Mouse (Mus musculus): ENCODE data around the gene Gli1. TPM values are rescaled to one million over a fixed set of nuclear protein-coding genes. Genes with fewer than 3 reads are reported as not detected.
A peak's percentile ranks its signal among the peaks of the same experiment; 100 is the strongest.

Gene Gli1
- polyA plus RNA-seq, 1 experiment from 2014 or later = 4.1 TPM

DNA sequence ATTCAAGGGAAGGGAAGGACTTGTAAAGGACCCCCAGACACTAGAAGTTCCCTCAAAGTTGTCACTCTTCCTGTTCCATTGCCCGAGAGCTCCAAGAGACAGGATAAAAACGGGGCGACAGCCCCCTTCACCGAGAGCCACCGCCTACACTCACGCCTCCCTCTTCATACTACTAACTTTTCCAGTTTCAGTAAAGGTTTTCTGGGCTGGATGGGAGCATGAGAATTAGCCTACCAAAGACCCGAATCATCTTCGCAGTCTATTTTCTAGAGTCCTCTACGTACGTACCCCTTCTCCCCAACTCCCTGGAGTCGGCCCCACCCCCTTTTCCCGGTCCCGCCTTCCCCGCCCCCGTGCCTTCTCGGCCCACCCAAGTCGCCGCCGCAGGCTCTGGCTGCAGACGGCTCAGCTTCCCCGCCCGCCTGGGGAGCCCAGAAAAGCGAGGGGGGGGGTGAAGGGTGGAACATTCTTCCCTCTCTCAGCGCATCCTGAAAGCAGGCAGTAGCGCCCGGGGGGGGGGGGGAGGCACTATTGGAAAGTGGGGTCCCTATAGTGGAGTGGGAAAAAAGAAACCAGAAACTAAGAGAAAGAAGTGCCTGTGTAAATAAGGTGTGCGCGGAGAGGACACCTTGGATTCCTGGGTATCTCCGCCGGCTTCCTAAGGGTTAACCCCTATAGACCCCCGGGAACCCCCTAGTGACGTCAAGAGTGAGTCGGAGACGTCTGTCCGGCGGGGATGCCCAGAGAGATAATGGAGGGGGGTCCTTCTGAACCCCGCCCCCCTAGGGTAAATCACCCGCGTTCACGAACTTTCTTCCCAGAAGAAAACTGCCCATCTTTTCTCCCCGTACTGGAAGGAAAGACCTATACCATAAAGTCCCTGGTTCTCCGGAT lies 1.8 kb downstream of the Gli1 start:
- Histone ChIP-seq H3K4me1 (replicated peaks; ENCODE audit: insufficient read depth, low read length) (peaks cover 7% of the 10 kb centered on the region; the same call in 1 of the 2 replicates), H3K9ac (ENCODE audit: low read depth, low read length) (peak overlapping the region; percentile 50), H3K4me3 (replicated peaks; ENCODE audit: low read depth, low read length) (peak overlapping the region; percentile 47), H3K27me3 (ENCODE audit: insufficient read depth, low read length) (0 out of 2 replicates have a peak, but pooled peaks cover 7% of the 10 kb centered on the region), H3K27ac (peak overlapping the region; percentile 89), H3K4me2 (ENCODE audit: low read length) (peak overlapping the region; percentile 86), H3K9me3 (replicated peaks; ENCODE audit: low read length) (no peaks in the 10 kb centered on the region), H3K36me3 (ENCODE audit: insufficient read depth, low read length) (no peaks in the 10 kb centered on the region)
- WGBS = under 1% methylated on average over 42 of the region's 42 CpGs
- peak; percentile 90 for DNase-seq (ENCODE audit: low spot score)
- no peak for TF ChIP-seq CTCF (IDR thresholded peaks at IDR 0.05; ENCODE audit: low read depth)
- ATAC-seq (replicated peaks; ENCODE audit: low FRiP score, low read depth) = peak; percentile 57

GRCm38 (mm10) chr10:127338930-127339682 lies 2.7 kb downstream of the Gli1 start:
- 0 out of 2 replicates have a peak, but pooled peaks cover 7% of the 10 kb centered on the region for H3K27me3 ChIP-seq (ENCODE audit: insufficient read depth, low read length)
- TF ChIP-seq CTCF (IDR thresholded peaks at IDR 0.05; ENCODE audit: low read depth) = peak; percentile 96
- H3K4me2 ChIP-seq (ENCODE audit: low read length) = peak overlapping the region; percentile 86
- no peaks in the 10 kb centered on the region for H3K9me3 ChIP-seq (replicated peaks; ENCODE audit: low read length)
- peak overlapping the region; percentile 47 for H3K4me3 ChIP-seq (replicated peaks; ENCODE audit: low read depth, low read length)
- DNase-seq (ENCODE audit: low spot score) (peak; percentile 97), ATAC-seq (replicated peaks; ENCODE audit: low FRiP score, low read depth) (peak; percentile 66)
- H3K27ac ChIP-seq = peak overlapping the region; percentile 89
- peak overlapping the region; percentile 50 for H3K9ac ChIP-seq (ENCODE audit: low read depth, low read length)
- under 1% methylated on average over 31 of the region's 31 CpGs for WGBS
- H3K36me3 ChIP-seq (ENCODE audit: insufficient read depth, low read length) = no peaks in the 10 kb centered on the region
- peaks cover 7% of the 10 kb centered on the region; the same call in 1 of the 2 replicates for H3K4me1 ChIP-seq (replicated peaks; ENCODE audit: insufficient read depth, low read length)

DNA sequence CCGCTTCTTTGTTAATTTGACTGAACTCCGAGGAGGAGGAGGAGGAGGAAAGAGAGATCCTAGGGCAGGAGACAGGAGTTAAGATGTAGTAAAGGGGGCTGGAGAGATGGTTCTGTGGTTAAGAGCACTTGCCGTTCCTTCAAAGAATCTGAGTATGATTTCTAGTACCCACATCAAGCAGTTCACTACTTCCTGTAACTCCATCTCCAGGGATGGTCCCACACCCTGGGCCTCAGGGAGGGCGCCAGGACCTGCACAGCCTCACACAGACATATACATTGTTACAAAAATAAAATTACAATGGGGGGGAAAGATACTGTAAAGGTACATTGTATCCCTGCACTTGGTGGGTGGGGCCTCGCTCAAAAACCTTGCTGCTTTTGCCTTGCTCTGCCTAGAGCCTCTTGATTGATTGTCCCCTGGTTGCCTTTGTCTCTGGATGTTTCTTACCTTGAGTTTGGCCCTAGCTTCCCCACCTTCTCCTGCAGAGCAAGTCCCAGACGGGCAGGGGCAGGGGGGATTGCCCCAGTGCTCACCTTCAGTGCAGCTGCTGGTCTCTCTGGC lies 4.2 kb downstream of the Gli1 start:
- Histone ChIP-seq H3K9me3 (replicated peaks; ENCODE audit: low read length) (no peaks in the 10 kb centered on the region), H3K27ac (no peak overlapping the region), H3K27me3 (ENCODE audit: insufficient read depth, low read length) (0 out of 2 replicates have a peak, but pooled peaks cover 7% of the 10 kb centered on the region), H3K36me3 (ENCODE audit: insufficient read depth, low read length) (no peaks in the 10 kb centered on the region), H3K4me2 (ENCODE audit: low read length) (no peak overlapping the region), H3K9ac (ENCODE audit: low read depth, low read length) (no peak overlapping the region), H3K4me3 (replicated peaks; ENCODE audit: low read depth, low read length) (no peak overlapping the region), H3K4me1 (replicated peaks; ENCODE audit: insufficient read depth, low read length) (peaks cover 7% of the 10 kb centered on the region; the same call in 1 of the 2 replicates)
- no peak for DNase-seq (ENCODE audit: low spot score)
- no peak for ATAC-seq (replicated peaks; ENCODE audit: low FRiP score, low read depth)
- 84% methylated on average over 6 of the region's 6 CpGs for WGBS
- no peak for TF ChIP-seq CTCF (IDR thresholded peaks at IDR 0.05; ENCODE audit: low read depth)

- H3K9me3 ChIP-seq (replicated peaks; ENCODE audit: low read length) = no peaks in the 10 kb centered on the region
- no peak for TF ChIP-seq CTCF (IDR thresholded peaks at IDR 0.05; ENCODE audit: low read depth)
- DNase-seq (ENCODE audit: low spot score) (no peak), ATAC-seq (replicated peaks; ENCODE audit: low FRiP score, low read depth) (no peak)
- H3K4me1 ChIP-seq (replicated peaks; ENCODE audit: insufficient read depth, low read length) = peaks cover 7% of the 10 kb centered on the region; the same call in 1 of the 2 replicates
- no peaks in the 10 kb centered on the region for H3K36me3 ChIP-seq (ENCODE audit: insufficient read depth, low read length)
- WGBS = 73% methylated on average over 5 of the region's 5 CpGs
- H3K27me3 ChIP-seq (ENCODE audit: insufficient read depth, low read length) = 0 out of 2 replicates have a peak, but pooled peaks cover 7% of the 10 kb centered on the region
- H3K9ac ChIP-seq (ENCODE audit: low read depth, low read length) = no peak overlapping the region
- H3K4me3 ChIP-seq (replicated peaks; ENCODE audit: low read depth, low read length) = no peak overlapping the region
- no peak overlapping the region for H3K4me2 ChIP-seq (ENCODE audit: low read length)
- no peak overlapping the region for H3K27ac ChIP-seq
Observed at GRCm38 (mm10) chr10:127336952-127337351, 4.8 kb downstream of the Gli1 start.

DNA sequence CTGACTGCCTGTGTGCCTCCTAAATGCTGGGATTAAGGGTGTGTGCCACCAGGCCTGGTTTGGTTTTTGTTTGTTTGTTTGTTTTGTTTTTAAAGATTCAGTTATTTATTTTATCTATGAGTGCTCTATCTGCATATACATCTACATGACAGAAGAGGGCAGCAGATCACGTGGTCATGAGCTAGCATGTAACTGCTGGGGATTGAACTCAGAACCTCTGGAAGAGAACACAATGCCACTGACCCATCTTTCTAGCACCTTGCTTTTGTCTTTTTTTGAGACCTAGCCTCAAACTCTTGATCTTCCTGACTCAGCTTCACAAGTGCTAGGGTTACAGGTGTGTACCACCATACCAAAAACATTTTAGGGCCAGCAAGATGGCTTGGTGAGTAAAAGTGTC lies 6.5 kb downstream of the Gli1 start:
- 55% methylated on average over 1 of the region's 1 CpGs for WGBS
- H3K27me3 ChIP-seq (ENCODE audit: insufficient read depth, low read length) = 0 out of 2 replicates have a peak, but pooled peaks cover 2% of the 10 kb centered on the region
- H3K27ac ChIP-seq = no peak overlapping the region
- peaks cover 4% of the 10 kb centered on the region; the same call in 1 of the 2 replicates for H3K4me1 ChIP-seq (replicated peaks; ENCODE audit: insufficient read depth, low read length)
- no peak overlapping the region for H3K4me3 ChIP-seq (replicated peaks; ENCODE audit: low read depth, low read length)
- no peak for TF ChIP-seq CTCF (IDR thresholded peaks at IDR 0.05; ENCODE audit: low read depth)
- H3K9me3 ChIP-seq (replicated peaks; ENCODE audit: low read length) = no peaks in the 10 kb centered on the region
- no peak for DNase-seq (ENCODE audit: low spot score)
- H3K36me3 ChIP-seq (ENCODE audit: insufficient read depth, low read length) = no peaks in the 10 kb centered on the region
- no peak overlapping the region for H3K9ac ChIP-seq (ENCODE audit: low read depth, low read length)
- no peak for ATAC-seq (replicated peaks; ENCODE audit: low FRiP score, low read depth)
- H3K4me2 ChIP-seq (ENCODE audit: low read length) = no peak overlapping the region

DNA sequence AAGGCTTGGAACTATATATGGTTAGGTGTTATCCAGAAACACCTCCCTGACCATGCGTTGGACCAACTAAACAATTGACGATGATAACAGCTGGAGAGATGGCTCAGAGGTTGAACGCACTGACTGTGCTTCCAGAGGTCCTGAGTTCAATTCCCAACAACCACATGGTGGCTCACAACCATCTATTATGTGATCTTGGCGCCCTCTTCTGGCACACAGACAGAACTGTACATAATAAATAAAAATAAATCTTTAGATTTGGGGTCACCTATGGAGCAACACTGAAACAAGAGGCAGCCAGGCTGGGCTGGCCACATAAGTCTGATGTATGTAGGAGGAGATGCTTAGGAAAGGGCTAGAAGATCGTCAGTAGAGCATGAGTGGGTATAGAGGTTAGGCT lies 8.6 kb downstream of the Gli1 start:
- no peaks in the 10 kb centered on the region for H3K9me3 ChIP-seq (replicated peaks; ENCODE audit: low read length)
- TF ChIP-seq CTCF (IDR thresholded peaks at IDR 0.05; ENCODE audit: low read depth) = peak; percentile 63
- ATAC-seq (replicated peaks; ENCODE audit: low FRiP score, low read depth) (no peak), DNase-seq (ENCODE audit: low spot score) (no peak)
- no peaks in the 10 kb centered on the region for H3K4me1 ChIP-seq (replicated peaks; ENCODE audit: insufficient read depth, low read length)
- WGBS = 79% methylated on average over 5 of the region's 5 CpGs
- no peaks in the 10 kb centered on the region for H3K27me3 ChIP-seq (ENCODE audit: insufficient read depth, low read length)
- no peak overlapping the region for H3K9ac ChIP-seq (ENCODE audit: low read depth, low read length)
- H3K27ac ChIP-seq = no peak overlapping the region
- no peak overlapping the region for H3K4me3 ChIP-seq (replicated peaks; ENCODE audit: low read depth, low read length)
- H3K36me3 ChIP-seq (ENCODE audit: insufficient read depth, low read length) = no peaks in the 10 kb centered on the region
- H3K4me2 ChIP-seq (ENCODE audit: low read length) = no peak overlapping the region

All from kidney, postnatal 0 days (tissue).